Mouse (Mus musculus) E14TG2a.4 (cell line): Measurements from ENCODE around the gene Gm28042.

Experiments
- CTCF ChIP-seq: conservative IDR thresholded peaks from 2 replicates; pipeline ENCODE4 v1.5.1; 2014; ENCODE audit warnings: low read length
- NANOG ChIP-seq: IDR thresholded peaks from 2 replicates; pipeline ENCODE4 v1.6.1; 2014; ENCODE audit warnings: borderline replicate concordance, low read length, mixed read lengths
- POU5F1 ChIP-seq: IDR thresholded peaks from 2 replicates; pipeline ENCODE4 v1.6.1; 2014; ENCODE audit warnings: low read length, borderline replicate concordance

- no peak for TF ChIP-seq CTCF
- no peak for TF ChIP-seq NANOG
- no peak for TF ChIP-seq POU5F1
Measured at GRCm38 (mm10) chr2:120000882-120001584, 26.3 kb upstream of the Gm28042 start.
